Mouse (Mus musculus): Measurements from ENCODE around the gene Fgfr2.

GRCm38 (mm10) chr7:130904571-130905365 is 2218.4 kb downstream of the Fgfr2 start:
- TF ChIP-seq ZNF384 (IDR thresholded peaks at IDR 0.05; ENCODE audit: low read depth, low read length): no peak
- TF ChIP-seq CHD2 (IDR thresholded peaks at IDR 0.05; ENCODE audit: low read depth, low read length): no peak
- TF ChIP-seq ZC3H11A (IDR thresholded peaks at IDR 0.05; ENCODE audit: borderline replicate concordance, low read depth, low read length): no peak
